Mouse (Mus musculus): ENCODE data around the gene Rassf5.
"Not testable (repeated sequence)": the region's sequence is repeated elsewhere in the genome, so short reads cannot be mapped to it uniquely, and the experiment has no call there.

- TF ChIP-seq POLR2A, CTCF (IDR thresholded peaks at IDR 0.05; ENCODE audit: insufficient read depth, low read depth, low read length): not testable (repeated sequence)
These were observed 85.3 kb downstream of the Rassf5 start for GRCm38 (mm10) chr1:131159573-131160327.
